Mouse (Mus musculus) lung, embryonic 15.5 days (tissue): ENCODE measurements around the gene Cbwd1. TPM values are rescaled to one million over a fixed set of nuclear protein-coding genes. Genes with fewer than 3 reads are reported as not detected.
A peak's percentile ranks its signal among the peaks of the same experiment; 100 is the strongest.
"Not testable (repeated sequence)": the region's sequence is repeated elsewhere in the genome, so short reads cannot be mapped to it uniquely, and the experiment has no call there.

Experiments used
- ATAC-seq: fragments of 200-750 bp; cut with Nextera tagmentation; 2 replicates; pipeline ENCODE4 v1.8.0; 2017; ENCODE audit warnings: moderate number of reproducible peaks, borderline replicate concordance; ENCODE audit not compliant: low FRiP score, low TSS enrichment; ENCODE audit errors: extremely low read depth
- H3K27ac ChIP-seq: fragments of 300-500 bp; sonication (generic); 2 replicates; pipeline ENCODE4 v1.5.1; 2015; ENCODE audit warnings: moderate library complexity, mild to moderate bottlenecking, inconsistent platforms
- H3K27me3 ChIP-seq: fragments of 300-500 bp; sonication (generic); 2 replicates; pipeline ENCODE4 v1.6.1; 2015; ENCODE audit warnings: inconsistent platforms
- H3K36me3 ChIP-seq: fragments of 300-500 bp; sonication (generic); 2 replicates; pipeline ENCODE4 v1.6.1; 2015; ENCODE audit warnings: inconsistent platforms
- H3K4me1 ChIP-seq: fragments of 300-500 bp; sonication (generic); 2 replicates; pipeline ENCODE4 v1.6.1; 2015; ENCODE audit warnings: inconsistent platforms
- H3K4me2 ChIP-seq: fragments of 300-500 bp; sonication (generic); 2 replicates; pipeline ENCODE4 v1.6.1; 2015; ENCODE audit warnings: inconsistent platforms, mild to moderate bottlenecking, moderate library complexity
- H3K4me3 ChIP-seq: fragments of 300-500 bp; sonication (generic); 2 replicates; pipeline ENCODE4 v1.5.1; 2015; ENCODE audit warnings: mild to moderate bottlenecking, inconsistent platforms
- H3K9ac ChIP-seq: fragments of 300-500 bp; sonication (generic); 2 replicates; pipeline ENCODE4 v1.6.1; 2015; ENCODE audit warnings: inconsistent platforms
- H3K9me3 ChIP-seq: fragments of 300-500 bp; sonication (generic); 2 replicates; pipeline ENCODE4 v1.6.1; 2016; ENCODE audit warnings: inconsistent platforms
- WGBS: fragments of 180-500 bp; shearing (Covaris S2); methylation state at CpG from one replicate; pipeline ENCODE4 v1.1.7; 2015; 5-methylcytosine and 5-hydroxymethylcytosine counted together
- microRNA-seq: library from miRNA; unstranded; fragments of <30 nt; microRNA quantifications from one replicate; pipeline ENCODE4, GENCODE M21; 2016
- polyA plus RNA-seq: library from polyadenylated mRNA; unstranded; fragments of >200 nt; fragmentation: Nextera tagmentation; extraction: Ambion mirVana; gene quantifications from 2 replicates; pipeline ENCODE4 v1.2.1, GENCODE M21; 2015

The Cbwd1 gene
- polyA plus RNA-seq, 1 experiment from 2014 or later, result 18.9 TPM

- WGBS, result 61% methylated on average over 23 of the region's 26 CpGs
- H3K36me3 ChIP-seq, result not testable (repeated sequence)
Measured at GRCm38 (mm10) chr19:24875129-24875870, 86.1 kb downstream of the Cbwd1 start, which contains the start of gene Gm10053. Gene Gm10053, plus strand, starts transcription at chr19:24875686.

GRCm38 (mm10) chr19:24873873-24874272 lies 87.5 kb downstream of the Cbwd1 start:
- 0 out of 2 replicates have a peak, but pooled peaks have one; percentile 35 for ATAC-seq
- 19% methylated on average over 2 of the region's 2 CpGs for WGBS
- no peak overlapping the region for H3K4me2 ChIP-seq

More at GRCm38 (mm10) chr19:24875129-24875870, 86.1 kb downstream of the Cbwd1 start, which contains the start of gene Gm10053:
- not testable (repeated sequence) for H3K27me3 ChIP-seq, H3K4me2 ChIP-seq, H3K9me3 ChIP-seq, H3K27ac ChIP-seq, H3K4me1 ChIP-seq, ATAC-seq, H3K9ac ChIP-seq, H3K4me3 ChIP-seq

GRCm38 (mm10) chr19:24871037-24871635 lies 90.3 kb downstream of the Cbwd1 start:
- H3K27ac ChIP-seq, result no peak overlapping the region
- H3K27me3 ChIP-seq, result 0 out of 2 replicates have a peak, but pooled peaks cover 8% of the 10 kb centered on the region
- H3K4me1 ChIP-seq, result peaks cover 2% of the 10 kb centered on the region; the same call in 1 of the 2 replicates
- H3K9ac ChIP-seq, result no peak overlapping the region
- 10% methylated on average over 18 of the region's 18 CpGs for WGBS
- peak overlapping the region; percentile 58 for H3K4me2 ChIP-seq
- ATAC-seq, result 0 out of 2 replicates have a peak, but pooled peaks have one; percentile 52
- H3K36me3 ChIP-seq, result no peaks in the 10 kb centered on the region
- no peaks in the 10 kb centered on the region for H3K9me3 ChIP-seq
- peak overlapping the region; percentile 33 for H3K4me3 ChIP-seq

More at GRCm38 (mm10) chr19:24873873-24874272, 87.5 kb downstream of the Cbwd1 start:
- no peak overlapping the region for H3K9ac ChIP-seq
- H3K4me1 ChIP-seq, result peaks cover 2% of the 10 kb centered on the region; the same call in 1 of the 2 replicates
- H3K4me3 ChIP-seq, result no peak overlapping the region
- no peak overlapping the region for H3K27ac ChIP-seq
- no peaks in the 10 kb centered on the region for H3K9me3 ChIP-seq
- H3K27me3 ChIP-seq, result 0 out of 2 replicates have a peak, but pooled peaks cover 8% of the 10 kb centered on the region
- no peaks in the 10 kb centered on the region for H3K36me3 ChIP-seq

Small RNA genes within 50 kb of the gene (microRNA-seq; reads per million reads assigned to microRNA genes)
- gene Mir3084-1, result not detected

Other genes with a start within 250 kb of the Cbwd1 start
- 3.0 and 3.1 TPM in 2 replicates for gene Pgm5, start 99.8 kb downstream of the Cbwd1 start, polyA plus RNA-seq
- gene Gm10053, start 85.9 kb downstream of the Cbwd1 start, polyA plus RNA-seq, result 210 and 217 TPM in 2 replicates
- not detected in 2 replicates for gene Foxd4, start 60.4 kb downstream of the Cbwd1 start, polyA plus RNA-seq
- 4.2 and 4.5 TPM in 2 replicates for gene Dock8, start 37.9 kb upstream of the Cbwd1 start, polyA plus RNA-seq